Mouse (Mus musculus) MEL (cell line): ENCODE results near the gene Ung.

Experiments used
- CHD2 ChIP-seq: IDR thresholded peaks from 2 replicates; pipeline ENCODE4 v1.6.1; 2011; ENCODE audit warnings: low read length, improper control_type of control experiment
- CTCF ChIP-seq, 3 experiments: IDR thresholded peaks in 2 of 3; conservative IDR thresholded peaks in 1 of 3; 2 replicates each; pipeline ENCODE4 v1.5.1; 2011 to 2012; ENCODE audit warnings: low read length in 3 of 3, low read depth in 2 of 3, mild to moderate bottlenecking in 2 of 3, improper control_type of control experiment in 1 of 3, inconsistent platforms in 1 of 3, mixed read lengths in 1 of 3, moderate library complexity in 1 of 3; ENCODE audit not compliant: control insufficient read depth in 1 of 3, insufficient read depth in 1 of 3, poor library complexity in 1 of 3, severe bottlenecking in 1 of 3
- ETS1 ChIP-seq: IDR thresholded peaks from 2 replicates; pipeline ENCODE4 v1.6.1; 2012; ENCODE audit warnings: low read depth, mild to moderate bottlenecking, inconsistent platforms, low read length, improper control_type of control experiment, moderate library complexity
- MAZ ChIP-seq: IDR thresholded peaks from 2 replicates; pipeline ENCODE4 v1.6.1; 2012; ENCODE audit warnings: low read depth, mild to moderate bottlenecking, inconsistent platforms, low read length, improper control_type of control experiment
- POLR2AphosphoS2 ChIP-seq: IDR thresholded peaks from 2 replicates; pipeline ENCODE4 v1.6.1; 2011; ENCODE audit warnings: low read length, improper control_type of control experiment
- SMC3 ChIP-seq: IDR thresholded peaks from 2 replicates; pipeline ENCODE4 v1.6.1; 2011; ENCODE audit warnings: low read depth, low read length, improper control_type of control experiment
- TBP ChIP-seq: IDR thresholded peaks from 2 replicates; pipeline ENCODE4 v1.8.0; 2011; ENCODE audit warnings: low read depth, low read length, improper control_type of control experiment
- USF1 ChIP-seq: IDR thresholded peaks from 2 replicates; pipeline ENCODE4 v1.6.1; 2014; ENCODE audit warnings: low read depth, mild to moderate bottlenecking, inconsistent platforms, low read length, improper control_type of control experiment, moderate library complexity
- ZC3H11A ChIP-seq: IDR thresholded peaks from 2 replicates; pipeline ENCODE4 v1.6.1; 2012; ENCODE audit warnings: low read depth, mild to moderate bottlenecking, inconsistent platforms, low read length, improper control_type of control experiment

GRCm38 (mm10) chr5:114153490-114153889, 23.3 kb downstream of the Ung start:
- peak; percentile 52 for TF ChIP-seq SMC3
- TF ChIP-seq CTCF (IDR thresholded peaks at IDR 0.05 in 2 of 3, conservative IDR thresholded peaks at IDR 0.05 in 1 of 3; ENCODE audit: control insufficient read depth in 1 of 3, insufficient read depth in 1 of 3, low read depth in 2 of 3, low read length in 3 of 3, poor library complexity in 1 of 3, severe bottlenecking in 1 of 3), result peak; percentile 51 to 71 (median 57)
- no peak for TF ChIP-seq CHD2
- no peak for TF ChIP-seq POLR2AphosphoS2
- no peak for TF ChIP-seq TBP
- 0 out of 2 replicates have a peak, but pooled peaks have one; percentile 27 for TF ChIP-seq ZC3H11A
- TF ChIP-seq ETS1, result no peak
- TF ChIP-seq MAZ, result no peak
- no peak for TF ChIP-seq USF1
